In the genomic region with DNA sequence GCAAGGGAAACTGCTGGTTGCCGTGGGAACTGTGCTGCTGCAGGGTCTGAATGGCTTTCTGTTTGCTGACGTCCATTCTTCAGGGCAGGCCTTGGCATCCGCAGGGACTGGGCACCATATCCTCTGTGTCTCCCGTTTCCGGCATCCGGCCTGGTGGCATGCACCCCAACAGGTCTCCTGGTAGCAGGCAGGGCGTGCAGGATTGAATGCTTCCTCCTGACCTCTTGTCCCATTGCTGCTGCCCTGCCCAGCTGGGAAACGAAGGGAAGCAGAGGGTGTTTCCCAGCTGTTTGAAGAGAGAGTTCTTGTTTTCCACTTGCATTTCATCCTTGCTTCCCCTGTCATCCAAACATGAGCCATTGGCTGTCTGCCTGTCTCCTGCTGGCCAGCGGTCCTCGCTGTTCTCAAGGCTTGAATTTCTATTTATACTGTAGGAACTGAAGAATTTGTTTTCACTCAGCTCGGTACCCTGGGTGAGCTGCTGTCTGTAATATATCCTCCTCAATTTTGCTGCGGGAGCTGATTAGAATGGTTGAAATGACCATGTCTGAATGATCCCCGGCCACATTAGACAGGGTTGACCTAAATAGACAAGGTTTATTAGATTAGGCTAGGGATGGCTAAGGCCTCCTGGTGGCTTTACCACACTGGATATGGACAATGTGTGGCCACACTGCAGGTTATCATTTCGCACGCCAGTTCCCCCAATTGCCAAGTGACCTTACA, we compare ENCODE assay signal across 9 mouse cellular contexts.
DNase-seq lines count a peak whose midpoint lies in the region; ATAC-seq lines count a peak whose summit lies in the region.
"Had no signal": no experiment of that assay in that cellular context is flagged by ENCODE, and none has a peak within 500 bp of the region (broad histone marks: within the 10 kb centered on the region; RNA-seq: fewer than 3 reads in every experiment).

No protein-coding gene starts in this region.

- H3K36me3 ChIP-seq in hindbrain, embryonic 10.5 days, result no peaks in the 10 kb centered on the region
- H3K36me3 ChIP-seq: liver, embryonic 13.5 days had no signal

- H3K9me3 ChIP-seq in hindbrain, embryonic 10.5 days, result no peaks in the 10 kb centered on the region
- H3K9me3 ChIP-seq: liver, embryonic 13.5 days had no signal

- WGBS in hindbrain, embryonic 10.5 days, result 31% methylated on average over 15 of the region's 15 CpGs

- DNase-seq in adrenal gland, adult (ENCODE audit: inconsistent age in 2 of 2, low spot score in 1 of 2), result peak; percentile 67 to 83
- DNase-seq in frontal cortex, adult 2 months (ENCODE audit: extremely low spot score in 1 of 2, low spot score in 1 of 2), result peak; percentile 70 to 76
- peak; percentile 29 for DNase-seq in hindbrain, embryonic 10.5 days (ENCODE audit: low spot score)
- DNase-seq in layer of hippocampus, adult 18-20 months (ENCODE audit: low spot score in 2 of 2), result peak; percentile 74 to 82
- peak; percentile 78 for DNase-seq in lung, postnatal 14 days
- DNase-seq in right cerebral cortex, postnatal 36 days (ENCODE audit: low spot score in 2 of 2), result peak; percentile 78 to 79
- no peak for DNase-seq in thymus, postnatal 25 days
- DNase-seq: liver, embryonic 13.5 days had no signal

- H3K27me3 ChIP-seq in hindbrain, embryonic 10.5 days (ENCODE audit: insufficient read depth, poor library complexity, severe bottlenecking), result no peaks in the 10 kb centered on the region
- H3K27me3 ChIP-seq: liver, embryonic 13.5 days had no signal

- H3K4me3 ChIP-seq in hindbrain, embryonic 10.5 days, result no peak overlapping the region
- H3K4me3 ChIP-seq: liver, embryonic 13.5 days had no signal

- peak; percentile 86 for ATAC-seq in cerebellum, adult (ENCODE audit: insufficient number of reproducible peaks, low FRiP score, low TSS enrichment)

- peaks cover 17% of the 10 kb centered on the region for H3K4me1 ChIP-seq in hindbrain, embryonic 10.5 days (replicated peaks)
- H3K4me1 ChIP-seq: liver, embryonic 13.5 days had no signal

- H3K27ac ChIP-seq in hindbrain, embryonic 10.5 days, result peak overlapping the region; percentile 45; the same call in 1 of the 2 replicates
- H3K27ac ChIP-seq: liver, embryonic 13.5 days had no signal
